Mouse (Mus musculus) bone marrow macrophage, adult 2 months (primary cell): ENCODE results near the gene Nmb. TPM values are rescaled to one million over a fixed set of nuclear protein-coding genes. Genes with fewer than 3 reads are reported as not detected.
"Not testable (repeated sequence)": the region's sequence is repeated elsewhere in the genome, so short reads cannot be mapped to it uniquely, and the experiment has no call there.

Experiments used
- H3K27ac ChIP-seq: 2 replicates; pipeline ENCODE4 v1.5.1; 2012; ENCODE audit warnings: low read depth, low read length; ENCODE audit not compliant: insufficient read depth
- H3K4me1 ChIP-seq: 2 replicates; pipeline ENCODE4 v1.6.1; 2012; ENCODE audit warnings: low read length; ENCODE audit not compliant: control insufficient read depth, insufficient read depth
- H3K4me3 ChIP-seq: 2 replicates; pipeline ENCODE4 v1.5.1; 2012; ENCODE audit warnings: mild to moderate bottlenecking, low read length, moderate library complexity; ENCODE audit not compliant: insufficient read depth
- CTCF ChIP-seq: IDR thresholded peaks from 2 replicates; pipeline ENCODE4 v1.5.1; 2012; ENCODE audit warnings: low read depth, mild to moderate bottlenecking, low read length, moderate library complexity
- POLR2A ChIP-seq: IDR thresholded peaks from 2 replicates; pipeline ENCODE4 v1.6.1; 2012; ENCODE audit warnings: mild to moderate bottlenecking, low read depth, low read length, borderline replicate concordance
- polyA plus RNA-seq: library from polyadenylated mRNA; stranded (reverse); fragments of >200 nt; gene quantifications from 2 replicates; pipeline ENCODE4 v1.2.4, GENCODE M21; 2012; ENCODE audit not compliant: missing spikeins, insufficient read depth, insufficient read length

Nmb gene
- 3.0 and 4.2 TPM in 2 replicates for polyA plus RNA-seq

DNA sequence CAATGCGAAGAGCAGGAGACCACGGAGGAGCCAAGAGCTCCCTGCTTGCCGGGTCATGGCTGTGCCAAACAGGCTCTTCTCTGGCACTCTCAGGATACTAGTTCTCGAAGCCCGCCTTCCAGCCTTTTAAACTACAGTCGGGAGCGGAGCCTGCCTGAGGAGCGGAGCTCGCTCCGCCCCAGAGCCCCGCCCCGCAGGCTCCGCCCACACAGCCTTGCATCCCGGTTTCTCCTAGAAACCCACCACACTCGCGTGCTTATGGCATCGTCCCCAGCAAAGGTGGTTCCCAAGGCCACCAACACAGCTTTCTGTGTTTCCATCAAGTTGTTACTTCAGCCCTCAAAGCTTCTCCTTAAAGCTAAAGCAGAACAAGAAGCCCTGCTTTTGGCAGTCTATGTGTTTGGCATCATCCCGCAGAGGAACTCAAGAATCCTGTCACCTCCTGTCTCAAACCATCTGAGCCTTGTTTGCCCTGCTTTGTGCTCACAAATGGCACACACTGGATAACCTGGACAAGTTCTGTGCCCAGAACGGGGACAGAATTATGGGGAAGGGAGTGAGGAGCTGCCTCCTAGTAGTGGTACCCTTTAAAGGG, at the start of gene Nmb:
Nmb (minus strand) TSS at position 156 of the 595 bp plus-strand sequence.
- peak within 1 kb of the TSS; percentile 52 for H3K4me3 ChIP-seq
- TF ChIP-seq CTCF (no peak), POLR2A (no peak)
- no peak within 1 kb of the TSS for H3K27ac ChIP-seq
- H3K4me1 ChIP-seq: peaks cover 13% of the 10 kb centered on the region

DNA sequence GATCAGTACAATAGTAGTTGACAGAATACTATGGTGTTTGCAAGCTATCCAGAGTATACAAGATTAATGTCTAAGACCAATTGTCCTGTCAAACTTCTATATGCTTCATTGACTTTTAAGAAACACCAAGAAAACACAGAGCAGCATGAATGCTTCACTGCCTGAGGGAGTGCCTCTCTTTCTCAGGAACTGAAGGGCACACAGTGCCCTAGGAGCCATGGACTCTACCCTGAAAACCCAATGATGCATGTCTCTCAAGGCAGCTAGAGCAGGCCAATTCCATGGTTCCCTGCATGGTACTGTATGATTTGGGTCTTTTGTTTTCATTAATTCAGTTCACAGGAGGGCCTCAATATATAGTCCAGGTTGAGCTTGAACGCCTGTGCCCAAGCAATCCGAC, 49.4 kb upstream of the Nmb start:
- TF ChIP-seq CTCF (no peak), POLR2A (no peak)
- H3K27ac ChIP-seq: no peak overlapping the region
- no peaks in the 10 kb centered on the region for H3K4me1 ChIP-seq
- H3K4me3 ChIP-seq: no peak overlapping the region

- Histone ChIP-seq H3K4me1 (no peaks in the 10 kb centered on the region), H3K4me3 (no peak overlapping the region), H3K27ac (no peak overlapping the region)
- TF ChIP-seq CTCF: no peak
- TF ChIP-seq POLR2A: no peak
These were observed 47.3 kb upstream of the Nmb start for GRCm38 (mm10) chr7:80952140-80952539.

DNA sequence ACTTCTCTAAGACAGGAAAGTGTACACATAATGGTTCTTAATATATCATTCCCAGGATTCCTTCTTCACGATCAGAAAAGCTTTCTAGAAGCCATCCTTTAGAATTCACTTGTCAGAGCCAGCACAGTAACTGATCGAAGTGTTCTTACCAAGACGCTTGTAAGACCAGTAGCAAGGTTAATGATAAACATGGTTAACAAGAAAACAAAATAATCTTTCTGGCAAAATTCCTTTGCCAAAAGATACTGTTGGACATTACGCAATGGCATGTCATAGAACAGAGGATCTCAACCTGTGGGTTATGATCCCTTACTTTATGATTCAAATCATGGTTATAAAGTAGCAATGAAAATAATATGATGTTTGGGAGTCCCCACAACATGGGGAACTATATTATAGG, 46.6 kb upstream of the Nmb start:
- H3K27ac ChIP-seq: no peak overlapping the region
- no peaks in the 10 kb centered on the region for H3K4me1 ChIP-seq
- TF ChIP-seq CTCF: no peak
- no peak for TF ChIP-seq POLR2A
- no peak overlapping the region for H3K4me3 ChIP-seq

- Histone ChIP-seq H3K27ac (peak within 1 kb of the TSS; percentile 91), H3K4me1 (peaks cover 16% of the 10 kb centered on the region), H3K4me3 (peak within 1 kb of the TSS; percentile 98)
- TF ChIP-seq POLR2A (no peak; the same call in 1 of the 2 replicates), CTCF (no peak)
These were observed 42.8 kb upstream of the Nmb start, which contains the start of gene Sec11a for GRCm38 (mm10) chr7:80947445-80948350. Gene Sec11a (minus strand): TSS chr7:80947780.

DNA sequence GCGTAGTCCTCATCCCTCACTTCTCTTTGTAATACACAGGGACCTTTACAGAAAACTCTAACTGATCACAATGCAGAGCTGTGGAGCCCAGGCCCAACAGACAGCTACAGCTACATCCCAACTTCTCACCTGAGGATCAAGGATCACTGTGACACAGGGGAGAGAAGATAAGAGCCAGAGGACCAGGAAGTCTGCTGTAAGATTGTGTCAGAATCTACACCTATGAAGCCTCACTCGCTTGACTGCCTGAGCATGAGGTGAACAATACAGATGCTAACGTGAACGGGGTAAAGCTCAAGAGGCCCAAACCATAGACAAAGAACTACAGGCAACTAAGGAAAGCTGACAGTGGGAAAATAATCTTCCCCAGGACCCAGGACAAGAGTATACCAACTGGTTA, 34.9 kb upstream of the Nmb start:
- H3K4me3 ChIP-seq: no peak overlapping the region
- H3K4me1 ChIP-seq: peaks cover 10% of the 10 kb centered on the region; the same call in 1 of the 2 replicates
- H3K27ac ChIP-seq: no peak overlapping the region
- TF ChIP-seq POLR2A (no peak), CTCF (no peak)

- not testable (repeated sequence) for H3K27ac ChIP-seq, H3K4me1 ChIP-seq, H3K4me3 ChIP-seq
These were observed 32.4 kb upstream of the Nmb start for GRCm38 (mm10) chr7:80937304-80937666.

DNA sequence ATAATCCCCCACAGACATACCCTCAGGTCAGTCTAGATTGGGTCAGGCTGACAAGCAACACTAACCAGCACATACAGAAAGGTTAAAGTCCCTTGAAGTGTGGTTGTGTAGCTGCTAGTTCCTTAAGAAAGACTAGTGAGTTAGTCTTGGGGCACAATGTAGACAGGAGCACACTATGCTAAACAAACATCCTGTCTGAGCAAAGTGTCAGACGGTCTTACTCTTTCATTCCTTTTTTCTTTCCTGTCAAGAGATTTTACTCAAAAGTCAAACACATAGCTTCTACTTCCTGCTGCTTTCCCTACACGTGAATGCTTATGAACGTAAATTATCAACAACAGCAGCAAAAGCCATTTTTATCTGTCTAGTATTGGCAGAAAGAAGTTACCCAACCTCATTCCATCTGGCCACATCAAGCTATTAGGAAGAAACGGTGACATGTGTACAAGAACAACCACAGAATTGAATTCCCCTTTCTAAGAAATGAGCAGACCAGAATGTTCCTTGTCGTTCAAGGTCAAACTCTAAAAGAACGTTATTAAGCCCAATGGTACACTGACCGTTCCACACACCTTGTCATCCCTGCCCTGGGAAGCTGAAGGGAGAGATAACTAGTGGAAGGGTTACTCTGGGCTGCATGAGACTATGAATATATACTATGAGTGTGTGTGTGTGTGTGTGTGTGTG, 31.9 kb upstream of the Nmb start:
- not testable (repeated sequence) for H3K27ac ChIP-seq, H3K4me1 ChIP-seq, H3K4me3 ChIP-seq

DNA sequence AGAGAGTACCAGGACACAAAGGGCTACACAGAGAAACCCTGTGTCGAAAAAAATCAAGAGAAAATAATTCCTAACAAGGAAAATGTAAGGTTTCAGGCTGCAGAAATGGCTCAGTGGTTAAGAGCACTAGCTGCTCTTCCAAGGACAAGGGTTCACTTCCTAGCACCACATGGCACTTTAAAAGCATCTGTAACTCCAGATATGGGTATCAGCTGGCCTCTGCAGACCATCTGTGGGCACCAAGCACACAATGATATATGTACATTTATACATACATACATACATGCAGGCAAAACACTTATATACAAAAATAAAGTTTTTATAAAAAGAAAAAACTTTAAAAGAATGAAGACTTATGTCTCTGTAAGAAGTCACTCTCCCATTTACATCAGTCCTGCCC, 31.0 kb upstream of the Nmb start:
- Histone ChIP-seq H3K4me3 (no peak overlapping the region), H3K27ac (no peak overlapping the region), H3K4me1 (peaks cover 9% of the 10 kb centered on the region; the same call in 1 of the 2 replicates)
- TF ChIP-seq POLR2A (no peak), CTCF (no peak)

GRCm38 (mm10) chr7:80932777-80933176, 27.9 kb upstream of the Nmb start:
- Histone ChIP-seq H3K4me1 (peaks cover 11% of the 10 kb centered on the region), H3K27ac (no peak overlapping the region), H3K4me3 (no peak overlapping the region)
- TF ChIP-seq CTCF: no peak
- TF ChIP-seq POLR2A: no peak
